Mouse (Mus musculus): ENCODE data around the gene Dlg2. TPM values are rescaled to one million over a fixed set of nuclear protein-coding genes. Genes with fewer than 3 reads are reported as not detected.

Dlg2 gene
- polyA plus RNA-seq, 1 experiment from 2014 or later = 1.1 TPM

- Histone ChIP-seq H3K9ac (ENCODE audit: low read length) (no peak overlapping the region), H3K4me3 (ENCODE audit: low read length) (no peak overlapping the region), H3K27me3 (ENCODE audit: control insufficient read depth, insufficient read depth, low read depth, low read length) (no peaks in the 10 kb centered on the region), H3K4me1 (replicated peaks; ENCODE audit: control insufficient read depth, insufficient read depth, low read length) (no peaks in the 10 kb centered on the region), H3K36me3 (ENCODE audit: control insufficient read depth, insufficient read depth, low read length) (no peaks in the 10 kb centered on the region), H3K9me3 (ENCODE audit: control insufficient read depth, low read length) (no peaks in the 10 kb centered on the region), H3K4me2 (ENCODE audit: low read depth, low read length) (no peak overlapping the region), H3K27ac (ENCODE audit: low read length) (no peak overlapping the region)
- no peak for ATAC-seq (ENCODE audit: low read depth)
- WGBS = 69% methylated on average over 1 of the region's 1 CpGs
These were observed 1034.6 kb downstream of the Dlg2 start for GRCm38 (mm10) chr7:91511119-91511518.

DNA sequence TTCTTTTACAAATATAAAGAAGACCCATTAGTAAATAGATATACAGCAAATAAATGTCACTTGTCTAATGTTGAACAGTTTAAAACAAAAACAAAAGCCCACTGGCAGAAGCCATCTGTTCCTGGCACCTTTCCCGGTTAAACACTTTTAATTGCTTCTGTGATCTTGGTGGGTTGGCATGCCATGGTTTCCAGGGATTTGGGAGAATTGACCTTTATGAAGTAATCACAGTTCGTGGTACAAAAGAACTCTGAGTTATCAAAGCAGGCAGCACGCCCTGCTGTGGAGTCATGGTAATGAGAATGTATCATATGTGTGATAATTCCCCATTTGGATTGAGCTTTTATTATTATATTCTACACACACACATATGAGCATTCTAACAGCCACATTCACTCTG is 1038.0 kb downstream of the Dlg2 start:
- no peak for ATAC-seq (ENCODE audit: low read depth)

DNA sequence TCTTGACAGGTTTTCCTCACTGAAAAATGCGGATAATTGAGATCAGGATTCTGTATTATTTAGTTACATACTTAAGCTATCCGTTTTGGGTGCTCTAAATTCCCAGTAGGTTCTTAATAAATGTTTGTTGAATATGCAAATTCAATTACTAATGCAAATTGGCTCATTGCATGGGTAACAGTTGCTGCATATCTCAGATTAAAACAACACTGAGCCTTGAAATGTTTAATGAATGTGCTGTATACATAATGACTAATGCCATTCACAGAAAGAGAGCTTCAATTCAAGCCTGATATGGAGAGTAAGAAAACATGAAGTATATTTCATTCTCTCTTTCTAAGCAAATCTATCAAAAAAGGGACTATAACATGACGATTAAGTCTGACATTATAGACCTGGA is 1039.8 kb downstream of the Dlg2 start:
- no peaks in the 10 kb centered on the region for H3K27me3 ChIP-seq (ENCODE audit: control insufficient read depth, insufficient read depth, low read depth, low read length)
- no peaks in the 10 kb centered on the region for H3K36me3 ChIP-seq (ENCODE audit: control insufficient read depth, insufficient read depth, low read length)
- H3K9ac ChIP-seq (ENCODE audit: low read length) = no peak overlapping the region
- H3K4me1 ChIP-seq (replicated peaks; ENCODE audit: control insufficient read depth, insufficient read depth, low read length) = no peaks in the 10 kb centered on the region
- 65% methylated on average over 3 of the region's 3 CpGs for WGBS
- no peaks in the 10 kb centered on the region for H3K9me3 ChIP-seq (ENCODE audit: control insufficient read depth, low read length)
- H3K4me3 ChIP-seq (ENCODE audit: low read length) = no peak overlapping the region
- no peak for ATAC-seq (ENCODE audit: low read depth)
- no peak overlapping the region for H3K4me2 ChIP-seq (ENCODE audit: low read depth, low read length)
- H3K27ac ChIP-seq (ENCODE audit: low read length) = no peak overlapping the region

More for the DNA sequence above, 1038.0 kb downstream of the Dlg2 start:
- Histone ChIP-seq H3K4me3 (ENCODE audit: low read length) (no peak overlapping the region), H3K4me1 (replicated peaks; ENCODE audit: control insufficient read depth, insufficient read depth, low read length) (no peaks in the 10 kb centered on the region), H3K27me3 (ENCODE audit: control insufficient read depth, insufficient read depth, low read depth, low read length) (no peaks in the 10 kb centered on the region), H3K9me3 (ENCODE audit: control insufficient read depth, low read length) (no peaks in the 10 kb centered on the region), H3K4me2 (ENCODE audit: low read depth, low read length) (no peak overlapping the region), H3K27ac (ENCODE audit: low read length) (no peak overlapping the region), H3K36me3 (ENCODE audit: control insufficient read depth, insufficient read depth, low read length) (no peaks in the 10 kb centered on the region), H3K9ac (ENCODE audit: low read length) (no peak overlapping the region)
- WGBS = 56% methylated on average over 3 of the region's 3 CpGs

DNA sequence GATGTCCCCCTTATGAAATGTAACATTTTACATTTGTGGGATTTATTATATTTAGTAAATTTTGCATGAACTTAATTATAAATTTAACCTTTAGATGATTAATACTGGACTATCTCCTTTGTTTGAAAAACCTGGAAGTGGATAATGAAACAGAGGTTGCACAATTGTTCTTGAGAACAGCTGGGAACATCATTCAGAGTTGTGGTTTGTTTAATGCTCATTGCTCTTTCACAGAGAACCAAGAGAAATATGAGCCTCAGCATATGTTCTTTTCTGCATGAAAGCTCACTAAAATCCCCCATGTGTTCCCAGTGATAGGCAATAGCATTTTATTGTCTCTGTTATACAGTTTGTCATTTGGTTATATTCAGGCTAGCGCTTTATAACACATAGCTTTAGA is 1049.4 kb downstream of the Dlg2 start:
- H3K4me1 ChIP-seq (replicated peaks; ENCODE audit: control insufficient read depth, insufficient read depth, low read length) = no peaks in the 10 kb centered on the region
- H3K27me3 ChIP-seq (ENCODE audit: control insufficient read depth, insufficient read depth, low read depth, low read length) = no peaks in the 10 kb centered on the region

GRCm38 (mm10) chr7:91542597-91543285 is 1066.3 kb downstream of the Dlg2 start:
- Histone ChIP-seq H3K4me1 (replicated peaks; ENCODE audit: control insufficient read depth, insufficient read depth, low read length) (no peaks in the 10 kb centered on the region), H3K36me3 (ENCODE audit: control insufficient read depth, insufficient read depth, low read length) (no peaks in the 10 kb centered on the region), H3K4me2 (ENCODE audit: low read depth, low read length) (peak overlapping the region; percentile 59), H3K9me3 (ENCODE audit: control insufficient read depth, low read length) (no peaks in the 10 kb centered on the region), H3K27me3 (ENCODE audit: control insufficient read depth, insufficient read depth, low read depth, low read length) (no peaks in the 10 kb centered on the region; the same call in 1 of the 2 replicates), H3K4me3 (ENCODE audit: low read length) (peak overlapping the region; percentile 35), H3K27ac (ENCODE audit: low read length) (no peak overlapping the region), H3K9ac (ENCODE audit: low read length) (no peak overlapping the region)
- WGBS = 4% methylated on average over 29 of the region's 29 CpGs
- peak; percentile 67 for ATAC-seq (ENCODE audit: low read depth)

More for the DNA sequence above, 1049.4 kb downstream of the Dlg2 start:
- Histone ChIP-seq H3K9ac (ENCODE audit: low read length) (no peak overlapping the region), H3K36me3 (ENCODE audit: control insufficient read depth, insufficient read depth, low read length) (no peaks in the 10 kb centered on the region), H3K9me3 (ENCODE audit: control insufficient read depth, low read length) (no peaks in the 10 kb centered on the region), H3K27ac (ENCODE audit: low read length) (no peak overlapping the region), H3K4me2 (ENCODE audit: low read depth, low read length) (no peak overlapping the region), H3K4me3 (ENCODE audit: low read length) (no peak overlapping the region)
- 90% methylated on average over 1 of the region's 1 CpGs for WGBS
- ATAC-seq (ENCODE audit: low read depth) = no peak

GRCm38 (mm10) chr7:91543286-91543650 is 1066.8 kb downstream of the Dlg2 start:
- Histone ChIP-seq H3K4me1 (replicated peaks; ENCODE audit: control insufficient read depth, insufficient read depth, low read length) (no peaks in the 10 kb centered on the region), H3K4me3 (ENCODE audit: low read length) (peak overlapping the region; percentile 35), H3K4me2 (ENCODE audit: low read depth, low read length) (peak overlapping the region; percentile 59), H3K9me3 (ENCODE audit: control insufficient read depth, low read length) (no peaks in the 10 kb centered on the region), H3K9ac (ENCODE audit: low read length) (no peak overlapping the region), H3K27me3 (ENCODE audit: control insufficient read depth, insufficient read depth, low read depth, low read length) (no peaks in the 10 kb centered on the region; the same call in 1 of the 2 replicates), H3K36me3 (ENCODE audit: control insufficient read depth, insufficient read depth, low read length) (no peaks in the 10 kb centered on the region), H3K27ac (ENCODE audit: low read length) (no peak overlapping the region)
- 31% methylated on average over 4 of the region's 4 CpGs for WGBS
- ATAC-seq (ENCODE audit: low read depth) = no peak

DNA sequence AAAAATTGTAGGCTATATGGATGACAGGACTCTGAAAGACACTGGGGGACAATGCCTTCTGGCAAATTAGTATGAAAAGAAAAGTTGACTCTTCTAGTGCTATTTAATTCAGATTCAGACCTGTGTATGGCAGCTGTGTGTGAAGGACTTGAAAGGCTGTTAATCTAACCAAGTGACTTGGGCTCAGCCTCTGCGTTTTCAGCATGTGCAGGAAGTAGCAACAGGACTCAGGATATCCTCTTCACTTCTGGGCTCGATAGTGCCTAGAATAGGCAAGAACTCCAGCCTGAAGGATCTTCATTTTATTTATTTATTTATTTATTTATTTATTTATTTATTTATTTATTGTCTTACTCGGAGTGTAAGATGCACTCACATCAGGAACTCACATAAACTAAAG is 1068.1 kb downstream of the Dlg2 start:
- no peaks in the 10 kb centered on the region; the same call in 1 of the 2 replicates for H3K27me3 ChIP-seq (ENCODE audit: control insufficient read depth, insufficient read depth, low read depth, low read length)
- ATAC-seq (ENCODE audit: low read depth) = no peak
- no peak overlapping the region for H3K9ac ChIP-seq (ENCODE audit: low read length)
- no peak overlapping the region for H3K27ac ChIP-seq (ENCODE audit: low read length)
- no peaks in the 10 kb centered on the region for H3K4me1 ChIP-seq (replicated peaks; ENCODE audit: control insufficient read depth, insufficient read depth, low read length)
- no peak overlapping the region for H3K4me2 ChIP-seq (ENCODE audit: low read depth, low read length)
- H3K36me3 ChIP-seq (ENCODE audit: control insufficient read depth, insufficient read depth, low read length) = no peaks in the 10 kb centered on the region
- WGBS = 52% methylated on average over 3 of the region's 3 CpGs
- H3K4me3 ChIP-seq (ENCODE audit: low read length) = no peak overlapping the region
- no peaks in the 10 kb centered on the region for H3K9me3 ChIP-seq (ENCODE audit: control insufficient read depth, low read length)

DNA sequence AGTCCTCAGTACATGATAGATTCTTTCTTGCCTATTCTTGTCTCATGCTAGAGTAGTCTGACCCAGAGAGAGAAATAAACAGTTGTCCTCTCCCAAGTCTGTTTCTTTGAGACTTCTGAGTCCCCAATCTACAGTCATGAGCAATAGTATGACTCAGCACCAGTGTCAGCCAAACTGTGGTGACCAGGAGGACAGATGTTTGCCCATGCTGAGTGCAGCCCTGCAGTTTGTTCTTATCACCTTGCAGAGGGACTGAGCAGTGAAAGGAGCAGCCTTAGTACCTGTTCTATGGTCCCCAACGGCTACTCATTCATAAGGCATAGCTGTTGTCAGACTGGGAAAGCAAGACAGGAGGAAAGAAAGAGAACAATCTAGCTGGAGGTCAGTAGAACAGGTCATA is 1072.3 kb downstream of the Dlg2 start:
- no peaks in the 10 kb centered on the region for H3K27me3 ChIP-seq (ENCODE audit: control insufficient read depth, insufficient read depth, low read depth, low read length)
- H3K4me2 ChIP-seq (ENCODE audit: low read depth, low read length) = no peak overlapping the region
- no peaks in the 10 kb centered on the region for H3K4me1 ChIP-seq (replicated peaks; ENCODE audit: control insufficient read depth, insufficient read depth, low read length)
- H3K9ac ChIP-seq (ENCODE audit: low read length) = no peak overlapping the region
- H3K9me3 ChIP-seq (ENCODE audit: control insufficient read depth, low read length) = no peaks in the 10 kb centered on the region
- H3K27ac ChIP-seq (ENCODE audit: low read length) = no peak overlapping the region
- H3K4me3 ChIP-seq (ENCODE audit: low read length) = no peak overlapping the region
- no peak for ATAC-seq (ENCODE audit: low read depth)
- H3K36me3 ChIP-seq (ENCODE audit: control insufficient read depth, insufficient read depth, low read length) = no peaks in the 10 kb centered on the region
- WGBS = 48% methylated on average over 1 of the region's 1 CpGs

DNA sequence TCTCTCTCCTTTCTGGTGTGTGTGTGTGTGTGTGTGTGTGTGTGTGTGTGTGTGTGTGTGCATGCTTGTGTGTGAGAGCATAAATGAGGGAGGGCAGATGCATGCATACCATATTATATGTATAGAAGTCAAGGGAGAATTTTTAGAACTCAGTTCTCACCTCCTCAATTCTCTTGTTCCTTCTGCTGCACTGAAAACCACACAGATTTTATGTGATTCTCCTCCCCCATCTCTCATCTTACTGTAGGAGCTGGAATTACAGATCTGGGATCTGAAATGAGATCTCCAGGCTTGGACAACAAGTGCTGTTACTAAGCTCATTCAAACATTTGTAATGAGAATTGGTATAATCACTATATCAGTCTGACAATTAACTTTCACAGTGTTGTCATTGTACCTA is 1081.1 kb downstream of the Dlg2 start:
- ATAC-seq (ENCODE audit: low read depth) = no peak
- H3K36me3 ChIP-seq (ENCODE audit: control insufficient read depth, insufficient read depth, low read length) = no peaks in the 10 kb centered on the region
- no peaks in the 10 kb centered on the region for H3K27me3 ChIP-seq (ENCODE audit: control insufficient read depth, insufficient read depth, low read depth, low read length)
- no peak overlapping the region for H3K4me3 ChIP-seq (ENCODE audit: low read length)
- no peaks in the 10 kb centered on the region for H3K9me3 ChIP-seq (ENCODE audit: control insufficient read depth, low read length)
- H3K9ac ChIP-seq (ENCODE audit: low read length) = no peak overlapping the region
- H3K27ac ChIP-seq (ENCODE audit: low read length) = no peak overlapping the region
- no peak overlapping the region for H3K4me2 ChIP-seq (ENCODE audit: low read depth, low read length)
- H3K4me1 ChIP-seq (replicated peaks; ENCODE audit: control insufficient read depth, insufficient read depth, low read length) = no peaks in the 10 kb centered on the region

GRCm38 (mm10) chr7:91567423-91567822 is 1091.0 kb downstream of the Dlg2 start:
- no peak overlapping the region for H3K27ac ChIP-seq (ENCODE audit: low read length)
- no peaks in the 10 kb centered on the region for H3K36me3 ChIP-seq (ENCODE audit: control insufficient read depth, insufficient read depth, low read length)
- ATAC-seq (ENCODE audit: low read depth) = no peak
- no peak overlapping the region for H3K4me3 ChIP-seq (ENCODE audit: low read length)
- no peak overlapping the region for H3K9ac ChIP-seq (ENCODE audit: low read length)
- no peak overlapping the region for H3K4me2 ChIP-seq (ENCODE audit: low read depth, low read length)
- H3K27me3 ChIP-seq (ENCODE audit: control insufficient read depth, insufficient read depth, low read depth, low read length) = no peaks in the 10 kb centered on the region
- no peaks in the 10 kb centered on the region for H3K4me1 ChIP-seq (replicated peaks; ENCODE audit: control insufficient read depth, insufficient read depth, low read length)
- H3K9me3 ChIP-seq (ENCODE audit: control insufficient read depth, low read length) = no peaks in the 10 kb centered on the region
